Mouse (Mus musculus) right cerebral cortex, postnatal 14 days (tissue): ENCODE results near the gene Esp15.
"Not testable (repeated sequence)": the region's sequence is repeated elsewhere in the genome, so short reads cannot be mapped to it uniquely, and the experiment has no call there.

ENCODE experiments used
- DNase-seq: peaks from one replicate; pipeline ENCODE4 v3.0.0; 2022

The Esp15 gene

GRCm38 (mm10) chr17:39640654-39641053 lies at the start of gene Esp15:
Gene Esp15, plus strand, starts transcription at chr17:39640954.
- not testable (repeated sequence) for DNase-seq

- no peak for DNase-seq
These were observed 49.2 kb upstream of the Esp15 start for GRCm38 (mm10) chr17:39591550-39591949.
